Mouse (Mus musculus) kidney, adult 2 months (tissue): ENCODE measurements around the gene Cpt1b.

Experiments
- CTCF ChIP-seq: fragments of 200-500 bp; conservative IDR thresholded peaks from 2 replicates; pipeline ENCODE4 v1.5.1; 2011; ENCODE audit warnings: low read depth, mild to moderate bottlenecking, control low read depth, low read length, moderate library complexity, mixed read lengths; ENCODE audit not compliant: insufficient read depth, insufficient read length
- POLR2A ChIP-seq: fragments of 200-500 bp; IDR thresholded peaks from one replicate; pipeline ENCODE4 v1.6.1; 2011; ENCODE audit warnings: low read depth, low read length, control low read depth

- TF ChIP-seq CTCF (no peak), POLR2A (no peak)
Measured at GRCm38 (mm10) chr15:89431271-89431670, 5.6 kb upstream of the Cpt1b start.
